Mouse (Mus musculus): ENCODE measurements at regions not wholly inside any gene's neighbourhood (a gene's known extent, or its start where the extent isn't known, plus 50 kb on each side); places are given as distances from the start of the nearest gene placed in this dataset.

DNA sequence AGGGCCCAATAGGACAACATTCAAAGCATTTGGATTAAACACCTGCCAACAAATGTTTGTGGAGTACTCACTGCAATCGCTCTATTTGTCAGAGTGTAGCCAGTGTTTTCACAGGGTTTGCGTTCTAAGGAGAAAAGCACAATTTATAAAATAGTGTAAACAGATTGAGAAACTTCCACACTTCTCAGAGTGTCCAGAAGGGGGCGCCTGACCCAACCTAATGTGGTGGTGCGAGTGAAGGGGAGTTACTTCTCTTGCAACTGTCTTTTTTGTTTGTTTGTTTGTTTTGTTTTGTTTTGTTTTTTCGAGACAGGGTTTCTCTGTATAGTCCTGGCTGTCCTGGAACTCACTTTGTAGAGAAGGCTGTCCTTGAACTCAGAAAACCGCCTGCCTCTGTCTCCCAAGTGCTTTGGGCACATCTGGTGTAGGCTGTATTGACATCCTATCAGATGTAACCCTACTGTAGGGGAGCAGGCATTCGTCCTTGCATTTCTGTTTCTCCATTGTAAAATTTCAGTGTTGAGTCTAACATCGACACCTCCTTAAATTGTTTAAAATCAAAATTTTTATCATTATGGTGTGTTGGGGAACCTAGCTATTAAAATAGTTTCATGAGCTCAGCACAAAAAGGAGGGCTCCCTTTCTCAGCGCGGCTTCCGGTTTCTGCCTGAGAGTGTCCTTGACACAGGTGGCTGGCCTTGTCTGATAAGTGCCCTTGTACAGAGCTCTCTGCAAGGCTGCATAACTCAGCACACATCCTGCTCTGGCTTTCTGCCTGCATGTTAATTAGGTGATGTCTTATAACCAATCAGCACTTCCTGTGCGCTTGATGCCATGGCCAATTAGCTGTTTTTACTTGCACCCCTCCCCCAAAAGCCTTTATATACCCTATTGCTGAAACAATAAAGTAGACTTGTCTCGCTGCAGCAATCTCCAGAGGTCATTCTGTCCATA, 307.0 kb downstream of the Fam84a start:
- Histone ChIP-seq H3K4me2 (ENCODE audit: low read depth) (no peak overlapping the region), H3K27me3 (ENCODE audit: control insufficient read depth, insufficient read depth, insufficient read length) (no peaks in the 10 kb centered on the region), H3K36me3 (ENCODE audit: control insufficient read depth, insufficient read depth) (no peaks in the 10 kb centered on the region), H3K79me2 (ENCODE audit: control insufficient read depth, insufficient read depth) (no peaks in the 10 kb centered on the region), H3ac (ENCODE audit: control insufficient read depth, insufficient read length) (no peak overlapping the region), H3K4me3 (no peak overlapping the region)
- TF ChIP-seq MAX (IDR thresholded peaks at IDR 0.05; ENCODE audit: low read depth) (no peak), POLR2AphosphoS2 (IDR thresholded peaks at IDR 0.05; ENCODE audit: insufficient read length, low read depth) (no peak), POLR2A (IDR thresholded peaks at IDR 0.05; ENCODE audit: insufficient read length, low read depth) (no peak), USF1 (IDR thresholded peaks at IDR 0.05; ENCODE audit: low read depth) (no peak), E2F4 (IDR thresholded peaks at IDR 0.05; ENCODE audit: insufficient read depth) (no peak), REST (IDR thresholded peaks at IDR 0.05; ENCODE audit: insufficient read depth, insufficient read length) (no peak), TCF12 (IDR thresholded peaks at IDR 0.05; ENCODE audit: insufficient read depth, poor library complexity, severe bottlenecking) (no peak), MYOD1 (IDR thresholded peaks at IDR 0.05; ENCODE audit: control insufficient read depth in 1 of 3, insufficient read length in 2 of 3, low read depth in 2 of 3) (no peak), CEBPB (IDR thresholded peaks at IDR 0.05; ENCODE audit: insufficient read depth, poor library complexity, severe bottlenecking) (no peak), SRF (IDR thresholded peaks at IDR 0.05; ENCODE audit: control insufficient read depth, insufficient read length, low read depth) (no peak), MYOG (IDR thresholded peaks at IDR 0.05; ENCODE audit: control insufficient read depth in 1 of 3, insufficient read depth in 1 of 3, insufficient read length in 2 of 3, low read depth in 2 of 3) (no peak), TCF3 (IDR thresholded peaks at IDR 0.05; ENCODE audit: insufficient read length, low read depth) (no peak)

DNA sequence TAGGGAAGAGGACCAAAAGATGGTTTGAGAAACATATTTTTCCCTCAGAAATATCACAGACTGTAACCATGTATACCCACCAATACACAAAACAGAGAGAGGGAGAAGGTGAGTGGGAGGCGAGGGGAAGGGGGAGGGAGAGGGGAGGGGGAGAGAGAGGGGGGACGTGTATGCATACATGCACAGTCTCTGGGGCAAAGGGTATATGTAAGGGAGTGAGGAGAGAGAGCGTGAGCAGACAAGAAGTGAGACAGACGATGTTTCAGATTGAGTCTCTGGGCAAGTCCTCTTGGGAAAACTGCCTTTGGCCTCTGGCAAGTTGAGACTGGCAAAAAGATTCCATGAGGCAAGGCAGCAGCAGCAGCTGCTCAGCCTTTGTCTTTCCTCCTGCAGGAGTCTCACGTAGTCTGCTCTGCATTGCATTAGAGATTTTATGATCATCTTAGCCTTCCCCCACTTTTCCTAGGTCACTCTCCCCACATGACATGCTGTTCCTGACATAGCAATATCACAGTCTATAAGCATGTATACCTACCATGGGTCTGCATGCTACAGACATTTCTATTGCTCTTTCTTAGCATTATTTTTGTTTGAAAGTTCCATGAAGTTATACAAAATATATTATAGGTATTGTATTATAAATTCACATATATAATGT, 308.3 kb downstream of the Fam84a start:
- H3K27me3 ChIP-seq (ENCODE audit: control insufficient read depth, insufficient read depth, insufficient read length): no peaks in the 10 kb centered on the region
- no peak overlapping the region for H3K4me2 ChIP-seq (ENCODE audit: low read depth)
- no peak overlapping the region for H3ac ChIP-seq (ENCODE audit: control insufficient read depth, insufficient read length)
- H3K36me3 ChIP-seq (ENCODE audit: control insufficient read depth, insufficient read depth): no peaks in the 10 kb centered on the region
- TF ChIP-seq USF1 (IDR thresholded peaks at IDR 0.05; ENCODE audit: low read depth) (no peak), MYOG (IDR thresholded peaks at IDR 0.05; ENCODE audit: control insufficient read depth in 1 of 3, insufficient read depth in 1 of 3, insufficient read length in 2 of 3, low read depth in 2 of 3) (no peak), MYOD1 (IDR thresholded peaks at IDR 0.05; ENCODE audit: control insufficient read depth in 1 of 3, insufficient read length in 2 of 3, low read depth in 2 of 3) (no peak), REST (IDR thresholded peaks at IDR 0.05; ENCODE audit: insufficient read depth, insufficient read length) (no peak)
- H3K4me3 ChIP-seq: no peak overlapping the region
- H3K79me2 ChIP-seq (ENCODE audit: control insufficient read depth, insufficient read depth): no peaks in the 10 kb centered on the region

DNA sequence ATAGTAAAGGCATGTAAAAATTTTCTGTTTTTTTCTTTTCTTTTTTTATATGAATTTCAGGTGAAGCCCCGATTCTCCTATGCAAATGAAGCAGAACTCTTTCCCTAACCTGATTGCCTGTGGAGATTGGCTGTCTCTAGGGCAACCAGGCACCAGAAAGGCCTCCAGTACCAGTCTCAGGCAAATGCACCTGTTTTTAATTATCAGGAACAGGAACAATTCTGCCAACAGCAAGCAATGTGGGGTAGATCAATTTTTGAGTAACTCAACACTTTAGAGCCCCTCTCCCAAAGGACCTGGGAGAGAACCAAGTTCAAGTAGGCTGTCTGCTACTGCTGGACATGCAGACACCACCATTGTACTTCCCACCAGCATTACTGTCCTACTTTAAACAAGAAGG, 310.6 kb downstream of the Fam84a start:
- Histone ChIP-seq H3K27me3 (ENCODE audit: control insufficient read depth, insufficient read depth, insufficient read length) (no peaks in the 10 kb centered on the region), H3K79me2 (ENCODE audit: control insufficient read depth, insufficient read depth) (no peaks in the 10 kb centered on the region), H3ac (ENCODE audit: control insufficient read depth, insufficient read length) (no peak overlapping the region), H3K4me2 (ENCODE audit: low read depth) (no peak overlapping the region), H3K4me3 (no peak overlapping the region), H3K36me3 (ENCODE audit: control insufficient read depth, insufficient read depth) (no peaks in the 10 kb centered on the region)
- no peak for TF ChIP-seq MAX (IDR thresholded peaks at IDR 0.05; ENCODE audit: low read depth)
- TF ChIP-seq POLR2AphosphoS2 (IDR thresholded peaks at IDR 0.05; ENCODE audit: insufficient read length, low read depth): no peak
- no peak for TF ChIP-seq E2F4 (IDR thresholded peaks at IDR 0.05; ENCODE audit: insufficient read depth)
- no peak for TF ChIP-seq REST (IDR thresholded peaks at IDR 0.05; ENCODE audit: insufficient read depth, insufficient read length)

DNA sequence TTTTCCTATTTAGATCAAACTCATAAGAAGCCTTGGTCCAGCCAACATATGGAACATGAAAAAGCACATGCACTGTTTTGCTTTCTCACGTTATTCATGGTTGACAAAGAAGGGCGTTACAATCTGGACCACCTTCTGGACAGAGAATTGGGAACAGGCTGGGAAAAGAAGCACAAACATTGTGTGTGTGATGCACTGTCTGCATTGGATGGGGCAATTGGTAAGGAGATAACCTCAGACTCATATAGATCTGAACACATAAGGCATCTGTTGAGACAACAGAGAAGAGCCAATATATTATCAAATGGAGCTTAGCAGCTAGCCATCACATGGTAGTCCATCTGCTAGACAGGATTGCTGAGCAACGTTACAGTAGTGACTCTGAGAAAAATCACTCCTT, 317.1 kb downstream of the Fam84a start:
- Histone ChIP-seq H3K27me3 (ENCODE audit: control insufficient read depth, insufficient read depth, insufficient read length) (no peaks in the 10 kb centered on the region), H3ac (ENCODE audit: control insufficient read depth, insufficient read length) (no peak overlapping the region), H3K79me2 (ENCODE audit: control insufficient read depth, insufficient read depth) (no peaks in the 10 kb centered on the region), H3K4me3 (no peak overlapping the region), H3K4me2 (ENCODE audit: low read depth) (no peak overlapping the region), H3K36me3 (ENCODE audit: control insufficient read depth, insufficient read depth) (no peaks in the 10 kb centered on the region)
- TF ChIP-seq REST (IDR thresholded peaks at IDR 0.05; ENCODE audit: insufficient read depth, insufficient read length) (no peak), SRF (IDR thresholded peaks at IDR 0.05; ENCODE audit: control insufficient read depth, insufficient read length, low read depth) (no peak), MYOD1 (IDR thresholded peaks at IDR 0.05; ENCODE audit: control insufficient read depth in 1 of 3, insufficient read length in 2 of 3, low read depth in 2 of 3) (no peak)

DNA sequence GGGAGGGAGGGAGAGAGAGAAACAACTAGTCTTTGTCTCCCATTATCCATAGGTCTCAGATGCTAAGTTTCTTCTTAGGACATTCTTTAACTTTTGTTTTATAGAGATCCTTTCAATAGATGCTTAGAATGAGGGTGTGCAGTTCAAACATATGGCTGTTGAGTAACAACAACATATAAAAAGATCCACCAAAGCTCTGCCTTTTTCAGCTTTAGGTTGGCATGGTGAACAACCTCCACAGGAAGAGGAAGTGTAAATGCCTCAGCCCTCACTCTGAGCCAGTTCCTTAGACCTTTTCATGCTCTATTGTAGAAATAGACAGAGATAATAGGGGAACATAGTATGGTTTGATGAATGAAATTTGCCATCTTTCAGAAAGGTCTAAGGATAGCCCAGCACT, 326.0 kb downstream of the Fam84a start:
- H3ac ChIP-seq (ENCODE audit: control insufficient read depth, insufficient read length): no peak overlapping the region

More for the DNA sequence above, 326.0 kb downstream of the Fam84a start:
- Histone ChIP-seq H3K79me2 (ENCODE audit: control insufficient read depth, insufficient read depth) (no peaks in the 10 kb centered on the region), H3K4me3 (no peak overlapping the region), H3K4me2 (ENCODE audit: low read depth) (no peak overlapping the region), H3K36me3 (ENCODE audit: control insufficient read depth, insufficient read depth) (no peaks in the 10 kb centered on the region), H3K27me3 (ENCODE audit: control insufficient read depth, insufficient read depth, insufficient read length) (no peaks in the 10 kb centered on the region)
- TF ChIP-seq MYOD1 (IDR thresholded peaks at IDR 0.05; ENCODE audit: control insufficient read depth in 1 of 3, insufficient read length in 2 of 3, low read depth in 2 of 3) (no peak), MAX (IDR thresholded peaks at IDR 0.05; ENCODE audit: low read depth) (no peak), USF1 (IDR thresholded peaks at IDR 0.05; ENCODE audit: low read depth) (no peak), CEBPB (IDR thresholded peaks at IDR 0.05; ENCODE audit: insufficient read depth, poor library complexity, severe bottlenecking) (no peak), E2F4 (IDR thresholded peaks at IDR 0.05; ENCODE audit: insufficient read depth) (no peak), REST (IDR thresholded peaks at IDR 0.05; ENCODE audit: insufficient read depth, insufficient read length) (no peak), MYOG (IDR thresholded peaks at IDR 0.05; ENCODE audit: control insufficient read depth in 1 of 3, insufficient read depth in 1 of 3, insufficient read length in 2 of 3, low read depth in 2 of 3) (no peak), TCF12 (IDR thresholded peaks at IDR 0.05; ENCODE audit: insufficient read depth, poor library complexity, severe bottlenecking) (no peak), POLR2AphosphoS2 (IDR thresholded peaks at IDR 0.05; ENCODE audit: insufficient read length, low read depth) (no peak), TCF3 (IDR thresholded peaks at IDR 0.05; ENCODE audit: insufficient read length, low read depth) (no peak), POLR2A (IDR thresholded peaks at IDR 0.05; ENCODE audit: insufficient read length, low read depth) (no peak), SRF (IDR thresholded peaks at IDR 0.05; ENCODE audit: control insufficient read depth, insufficient read length, low read depth) (no peak)
